Mouse (Mus musculus): Measurements from ENCODE around the gene 5031439G07Rik.
"Not testable (repeated sequence)": the region's sequence is repeated elsewhere in the genome, so short reads cannot be mapped to it uniquely, and the experiment has no call there.

The 5031439G07Rik gene

DNA sequence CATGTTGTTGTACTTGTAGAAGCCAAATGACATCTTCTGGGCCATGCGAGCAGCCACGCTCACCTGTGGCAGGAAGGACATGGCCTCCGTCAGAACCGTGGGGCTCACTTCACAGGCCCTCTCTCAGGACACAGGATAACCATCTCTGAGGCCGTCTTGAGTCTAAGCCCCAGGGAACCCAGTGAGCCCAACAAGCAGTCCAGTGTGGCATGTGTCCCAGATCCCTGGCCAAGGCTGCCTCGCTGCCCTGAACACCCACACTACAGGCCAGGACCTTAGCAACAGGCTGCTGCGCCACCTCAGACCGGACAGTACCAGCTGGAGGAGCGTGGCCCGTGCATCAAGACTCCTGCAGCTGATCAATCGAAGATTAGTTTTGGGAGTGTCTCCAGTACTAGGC, 35.1 kb downstream of the 5031439G07Rik start:
- DNase-seq (ENCODE audit: inconsistent ontology term), result no peak

- peak; percentile 54 for DNase-seq (ENCODE audit: inconsistent ontology term)
Observed at GRCm38 (mm10) chr15:84950053-84950452, 38.3 kb downstream of the 5031439G07Rik start.

GRCm38 (mm10) chr15:84948990-84949389, 39.4 kb downstream of the 5031439G07Rik start:
- DNase-seq (ENCODE audit: inconsistent ontology term), result no peak

GRCm38 (mm10) chr15:84944319-84944718, 44.0 kb downstream of the 5031439G07Rik start:
- no peak for DNase-seq (ENCODE audit: inconsistent ontology term)

DNA sequence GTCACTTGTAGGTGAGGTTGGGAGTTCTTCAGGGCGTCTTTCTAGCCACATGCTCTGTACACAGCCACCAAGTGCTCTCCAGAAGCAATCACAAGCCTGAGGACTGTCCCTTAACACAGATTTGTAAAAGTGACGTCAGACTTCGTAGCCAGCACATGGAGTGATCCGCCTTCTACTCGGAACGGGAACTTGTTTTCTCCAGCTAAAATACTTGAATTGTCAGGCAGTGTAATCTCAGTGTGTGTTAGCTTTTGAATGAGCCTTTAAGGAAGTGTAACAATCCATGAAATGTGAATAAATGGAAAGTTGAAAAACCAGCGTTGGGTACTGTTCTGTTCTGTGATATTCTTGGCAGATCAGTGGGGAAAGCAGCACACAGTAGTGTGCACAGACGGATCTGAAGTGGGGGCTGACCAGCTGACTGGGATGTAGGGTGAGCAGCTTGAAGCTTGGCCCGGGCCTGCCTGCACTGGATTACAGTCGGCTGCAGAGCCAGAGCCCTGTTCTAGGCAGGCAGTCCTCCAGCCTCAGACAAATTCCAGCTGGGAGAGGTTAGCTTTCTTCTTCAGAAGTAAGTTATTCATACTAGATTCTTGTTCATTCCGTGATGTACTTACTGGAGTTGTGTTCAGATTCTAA, 45.6 kb downstream of the 5031439G07Rik start:
- no peak for DNase-seq (ENCODE audit: inconsistent ontology term)

GRCm38 (mm10) chr15:84940102-84940501, 48.2 kb downstream of the 5031439G07Rik start:
- no peak for DNase-seq (ENCODE audit: inconsistent ontology term)

DNA sequence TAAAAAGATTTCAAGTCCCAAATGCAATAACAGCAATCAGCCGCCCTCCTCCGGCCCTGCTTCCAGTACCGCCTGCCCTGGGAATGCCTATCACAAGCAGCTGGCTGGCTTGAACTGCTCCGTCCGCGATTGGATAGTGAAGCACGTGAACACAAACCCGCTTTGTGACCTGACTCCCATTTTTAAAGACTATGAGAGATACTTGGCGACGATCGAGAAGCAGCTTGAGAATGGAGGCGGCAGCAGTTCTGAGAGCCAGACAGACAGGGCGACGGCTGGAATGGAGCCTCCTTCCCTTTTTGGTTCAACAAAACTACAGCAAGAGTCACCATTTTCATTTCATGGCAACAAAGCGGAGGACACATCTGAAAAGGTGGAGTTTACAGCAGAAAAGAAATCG, 53.5 kb downstream of the 5031439G07Rik start:
- no peak for DNase-seq (ENCODE audit: inconsistent ontology term)

GRCm38 (mm10) chr15:84932351-84932750, 56.0 kb downstream of the 5031439G07Rik start:
- DNase-seq (ENCODE audit: inconsistent ontology term), result no peak

DNA sequence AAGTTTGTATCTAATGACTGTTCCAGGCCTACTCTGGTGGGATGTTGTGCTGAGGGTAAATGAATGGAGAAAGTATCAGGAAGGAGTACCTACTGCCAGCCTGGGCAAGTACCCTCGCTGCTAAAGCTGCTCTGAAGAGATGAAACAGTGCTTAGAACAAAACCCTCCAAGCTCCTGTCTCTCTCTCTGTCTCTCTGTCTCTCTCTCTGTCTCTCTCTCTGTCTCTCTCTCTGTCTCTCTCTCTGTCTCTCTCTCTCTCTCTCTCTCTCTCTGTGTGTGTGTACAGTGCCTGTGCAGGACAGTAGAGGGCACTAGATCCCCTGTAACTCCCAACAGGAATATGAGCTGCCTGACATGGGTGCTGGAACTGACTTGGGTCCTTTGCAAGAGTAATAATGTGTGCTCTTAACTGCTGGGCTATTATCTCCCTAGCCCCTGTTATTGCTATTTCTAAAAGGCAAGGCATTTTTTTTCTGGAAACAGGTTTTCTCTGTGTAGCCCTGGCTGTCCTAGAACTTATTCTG, 62.8 kb downstream of the 5031439G07Rik start:
- DNase-seq (ENCODE audit: inconsistent ontology term), result peak; percentile 13

DNA sequence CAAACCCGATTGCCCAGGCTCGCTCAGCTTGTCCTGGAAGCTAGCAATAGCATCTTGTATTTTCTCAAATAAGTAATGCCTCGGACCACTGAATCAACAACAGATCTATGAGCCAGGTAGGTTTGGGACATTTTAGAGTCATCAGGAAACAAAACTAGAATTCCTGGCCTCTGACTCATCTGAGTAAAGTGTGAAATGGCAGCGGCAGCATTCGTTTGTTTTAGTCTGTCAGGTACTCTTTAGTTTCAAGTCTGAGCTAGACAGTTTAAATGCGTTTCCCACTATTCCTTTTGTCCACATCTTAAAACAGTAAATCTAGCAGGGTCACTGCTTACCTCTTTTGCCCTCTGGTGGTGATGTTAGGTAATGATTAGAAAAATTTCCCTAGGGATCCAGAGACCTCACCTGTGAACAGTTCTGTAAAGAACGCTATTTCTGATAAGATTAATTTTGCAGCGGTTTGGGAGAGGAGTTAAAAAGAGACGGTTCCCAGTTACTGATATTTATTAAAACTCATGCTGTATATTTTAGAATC, 63.5 kb downstream of the 5031439G07Rik start:
- DNase-seq (ENCODE audit: inconsistent ontology term), result peak; percentile 60

GRCm38 (mm10) chr15:84923508-84924181, 64.7 kb downstream of the 5031439G07Rik start:
- no peak for DNase-seq (ENCODE audit: inconsistent ontology term)

DNA sequence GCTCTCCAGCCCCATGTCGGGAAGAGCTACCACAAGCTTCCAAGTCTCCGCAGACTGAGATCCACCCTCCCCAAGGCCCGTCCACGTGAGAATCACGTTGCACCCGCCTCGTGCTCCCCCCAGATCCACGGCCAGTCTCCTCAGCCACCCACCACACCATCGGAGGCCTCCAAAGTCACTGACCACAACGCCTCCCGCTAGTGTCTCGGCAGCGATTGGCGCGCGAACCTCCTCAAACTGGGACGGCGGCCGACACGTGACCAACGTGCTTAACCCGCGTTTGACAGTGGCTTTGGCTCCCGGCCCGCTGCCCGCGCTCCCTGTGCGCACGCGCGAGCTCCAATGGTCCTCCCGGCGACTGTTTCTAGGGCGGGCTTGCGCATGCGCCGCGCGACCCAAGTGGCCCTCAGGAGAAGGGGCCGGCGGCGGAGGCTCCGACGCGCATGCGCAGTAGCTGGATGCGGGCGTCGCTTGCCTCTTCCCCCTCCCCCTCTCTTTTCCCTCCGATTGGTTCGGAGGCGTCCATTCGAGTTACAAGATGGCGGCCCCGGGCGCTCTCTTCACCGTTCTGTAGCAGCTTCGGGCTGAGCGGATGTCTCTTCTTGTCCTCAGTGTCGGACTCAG, 65.4 kb downstream of the 5031439G07Rik start, which contains the start of gene Nup50:
TSS of gene Nup50 (plus strand) at position 528 of the 624 bp plus-strand sequence.
- DNase-seq (ENCODE audit: inconsistent ontology term), result peak; percentile 100

GRCm38 (mm10) chr15:84919938-84920337, 68.4 kb downstream of the 5031439G07Rik start, which contains the start of gene Gm29666:
TSS of gene Gm29666 (minus strand) at chr15:84920038.
- DNase-seq (ENCODE audit: inconsistent ontology term), result no peak

- no peak for DNase-seq (ENCODE audit: inconsistent ontology term)
Observed at GRCm38 (mm10) chr15:84913201-84913600, 75.2 kb downstream of the 5031439G07Rik start.

DNA sequence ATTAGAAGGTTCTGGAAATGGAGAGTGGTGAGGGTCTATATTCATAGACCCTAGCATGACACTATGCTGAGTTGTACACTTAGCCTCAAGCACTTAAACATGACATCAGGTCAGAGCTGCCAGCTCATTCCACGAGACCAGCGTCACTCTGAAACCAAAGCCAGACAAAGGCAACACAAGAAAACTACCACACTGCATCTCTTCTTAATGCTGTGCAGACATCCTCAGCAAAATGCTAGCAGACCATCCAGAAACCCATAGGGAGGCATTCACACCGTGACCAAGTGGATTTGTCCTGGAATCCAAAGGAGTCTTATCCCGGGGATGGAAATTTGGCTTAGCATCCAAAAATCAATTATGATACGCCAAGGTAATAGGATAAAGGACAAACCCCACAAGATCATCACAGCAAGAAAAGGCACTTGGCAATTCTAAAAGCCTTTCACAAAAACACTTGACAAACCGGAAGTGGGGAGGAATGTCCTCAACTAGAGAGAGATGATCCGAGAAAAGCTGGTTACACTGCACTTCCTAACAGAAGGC, 84.4 kb downstream of the 5031439G07Rik start:
- no peak for DNase-seq (ENCODE audit: inconsistent ontology term)

- peak; percentile 52 for DNase-seq (ENCODE audit: inconsistent ontology term)
Observed at GRCm38 (mm10) chr15:84898077-84898476, 90.3 kb downstream of the 5031439G07Rik start.

- DNase-seq (ENCODE audit: inconsistent ontology term), result no peak
Observed at GRCm38 (mm10) chr15:84896664-84897063, 91.7 kb downstream of the 5031439G07Rik start.

DNA sequence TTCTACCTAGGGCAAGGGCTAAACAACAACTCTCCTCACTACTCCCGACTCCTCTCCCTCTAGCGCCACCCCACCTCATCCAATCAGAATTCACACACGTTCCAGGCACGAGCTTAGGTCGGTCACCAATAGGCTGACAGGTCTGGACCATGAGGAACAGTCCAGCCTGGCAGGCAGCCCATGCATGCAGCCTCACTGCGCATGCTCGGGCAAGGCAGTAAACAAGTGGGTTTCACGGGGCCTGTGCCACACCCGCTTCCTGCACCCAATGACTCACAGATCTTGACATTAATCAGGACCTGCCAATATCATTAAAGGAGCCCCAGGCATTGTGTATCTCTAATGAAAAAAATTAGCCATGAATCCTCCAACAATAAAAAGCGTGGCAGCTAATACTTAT, 92.1 kb downstream of the 5031439G07Rik start:
- DNase-seq (ENCODE audit: inconsistent ontology term), result not testable (repeated sequence)
